Mouse (Mus musculus) intestine, embryonic 14.5 days (tissue): ENCODE measurements at regions not wholly inside any gene's neighbourhood (a gene's known extent, or its start where the extent isn't known, plus 50 kb on each side); places are given as distances from the start of the nearest gene placed in this dataset.

Experiments used
- ATAC-seq: fragments of 200-750 bp; cut with Nextera tagmentation; replicated peaks from 2 replicates; pipeline ENCODE4 v1.8.0; 2017; ENCODE audit warnings: low read depth, moderate number of reproducible peaks, moderate TSS enrichment, moderate library complexity; ENCODE audit not compliant: low FRiP score, low TSS enrichment
- DNase-seq: peaks from one replicate; pipeline ENCODE4 v3.0.0-alpha.2; 2018; ENCODE audit warnings: low spot score
- H3K27ac ChIP-seq: fragments of 300-500 bp; sonication (generic); 2 replicates; pipeline ENCODE4 v1.5.1; 2014; ENCODE audit warnings: low read depth, mild to moderate bottlenecking, control low read depth
- H3K27me3 ChIP-seq: fragments of 300-500 bp; sonication (generic); replicated peaks from 2 replicates; pipeline ENCODE4 v1.6.1; 2014; ENCODE audit warnings: low read length, control low read depth; ENCODE audit not compliant: control insufficient read depth, insufficient read depth
- H3K36me3 ChIP-seq: fragments of 300-500 bp; sonication (generic); 2 replicates; pipeline ENCODE4 v1.6.1; 2014; ENCODE audit warnings: low read length, control low read depth; ENCODE audit not compliant: control insufficient read depth, insufficient read depth
- H3K4me1 ChIP-seq: fragments of 300-500 bp; sonication (generic); replicated peaks from 2 replicates; pipeline ENCODE4 v1.6.1; 2014; ENCODE audit warnings: low read length, control low read depth, mixed read lengths; ENCODE audit not compliant: control insufficient read depth, insufficient read depth
- H3K4me2 ChIP-seq: fragments of 300-500 bp; sonication (generic); 2 replicates; pipeline ENCODE4 v1.6.1; 2014; ENCODE audit warnings: low read length
- H3K4me3 ChIP-seq: fragments of 300-500 bp; sonication (generic); 2 replicates; pipeline ENCODE4 v1.5.1; 2014; ENCODE audit warnings: low read depth, low read length, control low read depth, mixed read lengths
- H3K9ac ChIP-seq: fragments of 300-500 bp; sonication (generic); 2 replicates; pipeline ENCODE4 v1.6.1; 2014; ENCODE audit warnings: mild to moderate bottlenecking, low read length
- H3K9me3 ChIP-seq: fragments of 300-500 bp; sonication (generic); 2 replicates; pipeline ENCODE4 v1.6.1; 2016; ENCODE audit warnings: low read length, control low read depth; ENCODE audit not compliant: control insufficient read depth
- WGBS: fragments of 180-500 bp; shearing (Covaris S2); extraction: QIAGEN DNeasy Blood & Tissue Kit; methylation state at CpG from one replicate; pipeline ENCODE4 v1.1.7; 2014; 5-methylcytosine and 5-hydroxymethylcytosine counted together

DNA sequence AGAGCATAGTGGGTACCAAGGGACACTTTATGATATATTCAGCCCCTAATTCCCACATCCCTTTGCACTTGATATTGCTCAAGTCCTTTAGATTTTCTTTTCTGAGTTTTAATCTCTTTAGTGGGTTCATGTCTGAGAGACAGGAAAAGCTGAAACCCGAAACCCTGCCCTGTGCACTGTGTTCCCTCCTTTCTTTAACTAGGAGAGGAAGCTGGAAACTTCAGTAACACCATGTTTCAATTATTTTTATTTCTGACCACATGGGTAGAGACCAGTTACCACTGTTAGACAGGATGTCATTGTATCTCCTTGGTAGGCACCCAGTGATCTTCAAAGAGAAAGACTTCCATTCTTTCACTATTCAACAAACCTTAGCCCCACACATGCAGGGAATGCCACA, 362.4 kb upstream of the Flrt2 start:
- 79% methylated on average over 1 of the region's 1 CpGs for WGBS
- Histone ChIP-seq H3K27me3 (no peaks in the 10 kb centered on the region), H3K9ac (no peak overlapping the region), H3K4me2 (no peak overlapping the region), H3K27ac (no peak overlapping the region), H3K36me3 (no peaks in the 10 kb centered on the region), H3K4me1 (no peaks in the 10 kb centered on the region), H3K4me3 (no peak overlapping the region), H3K9me3 (no peaks in the 10 kb centered on the region)
- no peak for DNase-seq
- no peak for ATAC-seq

DNA sequence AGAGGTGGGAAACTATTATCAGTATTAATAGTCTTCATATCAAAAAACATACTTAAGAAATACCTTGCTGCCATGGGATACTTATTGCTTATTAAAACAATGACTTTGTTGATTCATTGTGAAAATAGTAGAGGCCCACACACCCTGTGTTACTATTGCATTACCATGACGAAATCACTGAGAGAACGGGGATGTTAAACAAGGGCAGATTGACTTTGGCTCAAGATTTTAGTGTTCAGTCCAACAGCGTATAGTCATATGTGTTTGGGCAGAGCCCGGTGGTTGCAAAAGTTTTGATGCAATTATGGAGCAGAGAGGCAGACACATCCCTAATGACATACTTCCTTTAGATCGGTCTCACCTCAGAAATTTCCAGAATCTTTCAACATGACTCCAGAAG, 344.2 kb upstream of the Flrt2 start:
- no peak for ATAC-seq
- Histone ChIP-seq H3K36me3 (no peaks in the 10 kb centered on the region), H3K4me1 (no peaks in the 10 kb centered on the region), H3K9me3 (no peaks in the 10 kb centered on the region), H3K27me3 (no peaks in the 10 kb centered on the region), H3K27ac (no peak overlapping the region), H3K9ac (no peak overlapping the region), H3K4me2 (no peak overlapping the region), H3K4me3 (no peak overlapping the region)
- DNase-seq = no peak
- 86% methylated on average over 5 of the region's 5 CpGs for WGBS

DNA sequence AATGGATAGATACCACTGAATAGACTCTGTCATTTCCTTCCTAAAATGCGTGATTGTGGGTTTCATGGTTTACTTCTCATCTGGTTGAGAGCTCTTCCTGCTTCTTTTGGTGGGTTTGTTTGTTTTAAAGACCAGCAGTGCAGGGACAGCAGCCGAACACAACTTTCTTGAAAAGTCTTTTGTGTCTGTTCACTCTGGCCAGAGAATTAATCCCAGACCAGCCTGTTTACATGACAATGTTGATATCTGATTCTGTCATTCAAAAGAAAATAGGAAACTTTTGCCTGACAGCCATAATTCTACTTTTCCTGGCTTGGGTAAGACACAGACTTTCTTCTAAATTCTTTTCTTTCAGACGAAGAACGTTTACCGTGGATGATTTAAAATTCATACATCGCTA, 336.9 kb upstream of the Flrt2 start:
- no peak for DNase-seq
- no peaks in the 10 kb centered on the region for H3K27me3 ChIP-seq
- no peak overlapping the region for H3K4me3 ChIP-seq
- H3K4me2 ChIP-seq = peak overlapping the region; percentile 15; the same call in 1 of the 2 replicates
- 24% methylated on average over 6 of the region's 6 CpGs for WGBS
- no peaks in the 10 kb centered on the region for H3K9me3 ChIP-seq
- H3K9ac ChIP-seq = no peak overlapping the region
- H3K36me3 ChIP-seq = no peaks in the 10 kb centered on the region
- ATAC-seq = no peak
- H3K4me1 ChIP-seq = no peaks in the 10 kb centered on the region
- H3K27ac ChIP-seq = no peak overlapping the region

DNA sequence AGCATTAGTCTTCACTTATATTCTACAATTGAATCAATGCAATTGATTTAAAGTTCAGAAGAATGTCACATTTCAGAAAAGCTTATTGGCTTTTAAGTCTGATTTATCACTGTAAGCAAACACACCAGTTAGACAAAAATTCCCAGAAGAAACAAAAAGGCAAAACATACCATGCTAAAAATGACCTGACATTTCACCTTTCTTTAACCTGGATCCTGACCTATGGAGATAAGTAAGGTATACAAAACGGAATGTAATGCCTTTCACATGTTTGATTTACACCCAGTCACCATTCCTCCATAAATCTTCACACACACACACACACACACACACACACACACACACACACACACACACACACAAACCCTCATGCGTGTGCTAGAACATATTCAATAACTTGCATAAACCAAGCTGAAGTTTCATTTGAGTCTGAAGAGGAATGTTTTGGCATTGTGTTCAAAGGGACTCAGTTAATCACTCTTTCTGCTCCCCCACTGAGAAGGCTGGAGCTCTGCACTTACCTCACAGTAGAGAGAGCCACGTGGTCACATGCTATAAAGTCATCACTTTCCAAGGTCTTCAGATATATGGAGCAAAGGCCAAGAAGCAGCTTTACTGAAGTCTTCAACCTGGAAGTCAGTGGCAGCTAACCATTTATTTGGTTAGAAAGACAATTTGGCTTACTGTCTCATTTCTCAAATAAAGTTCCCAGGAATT, 307.6 kb upstream of the Flrt2 start:
- DNase-seq (no peak), ATAC-seq (peak; percentile 78; the same call in 1 of the 2 replicates)
- Histone ChIP-seq H3K9me3 (no peaks in the 10 kb centered on the region), H3K27ac (no peak overlapping the region), H3K4me1 (no peaks in the 10 kb centered on the region), H3K4me2 (no peak overlapping the region), H3K4me3 (no peak overlapping the region), H3K9ac (no peak overlapping the region), H3K27me3 (no peaks in the 10 kb centered on the region), H3K36me3 (no peaks in the 10 kb centered on the region)
- 19% methylated on average over 3 of the region's 3 CpGs for WGBS

DNA sequence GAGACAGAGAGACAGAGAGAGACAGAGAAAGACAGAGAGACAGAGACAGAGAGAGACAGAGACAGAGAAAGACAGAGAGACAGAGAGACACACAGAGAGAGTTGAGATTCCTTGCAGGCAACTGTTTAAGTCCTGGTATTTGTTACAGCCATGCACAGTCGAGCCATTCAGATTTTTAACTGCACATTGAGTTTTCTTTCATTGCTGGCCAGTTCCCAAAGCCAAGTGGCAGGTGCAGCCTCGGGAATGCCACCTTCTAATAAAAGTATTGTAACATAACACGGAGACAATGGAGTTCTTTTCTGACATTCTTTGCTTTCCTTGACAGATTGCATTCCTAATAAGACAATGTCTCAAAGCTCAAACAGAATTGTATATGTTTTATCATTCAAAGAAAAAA, 306.3 kb upstream of the Flrt2 start:
- ATAC-seq (no peak), DNase-seq (no peak)
- Histone ChIP-seq H3K36me3 (no peaks in the 10 kb centered on the region), H3K27ac (no peak overlapping the region), H3K4me1 (no peaks in the 10 kb centered on the region), H3K4me3 (no peak overlapping the region), H3K9me3 (no peaks in the 10 kb centered on the region), H3K27me3 (no peaks in the 10 kb centered on the region), H3K4me2 (no peak overlapping the region), H3K9ac (no peak overlapping the region)
- WGBS = 51% methylated on average over 3 of the region's 3 CpGs

DNA sequence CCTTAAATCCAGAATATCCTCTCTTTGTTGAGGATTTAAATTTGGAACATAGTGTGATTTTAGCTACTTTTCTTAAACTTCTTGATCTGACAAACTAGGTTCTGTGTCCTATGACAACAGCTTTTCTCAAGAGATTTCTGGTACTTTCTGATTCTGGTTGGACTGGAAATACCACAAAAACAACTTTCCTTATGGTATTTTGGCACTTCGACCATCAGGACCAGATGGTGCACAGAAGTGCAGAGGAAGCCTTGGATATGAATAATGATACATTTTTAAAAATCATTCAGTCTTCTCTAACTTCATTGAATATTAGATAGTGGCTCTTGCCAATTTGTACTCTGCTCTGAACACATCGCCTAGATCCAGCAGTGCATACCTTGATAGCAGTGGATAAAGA, 303.8 kb upstream of the Flrt2 start:
- no peaks in the 10 kb centered on the region for H3K4me1 ChIP-seq
- no peaks in the 10 kb centered on the region for H3K9me3 ChIP-seq
- no peak overlapping the region for H3K9ac ChIP-seq
- WGBS = 90% methylated on average over 2 of the region's 2 CpGs
- no peak for DNase-seq
- no peaks in the 10 kb centered on the region for H3K27me3 ChIP-seq
- H3K4me2 ChIP-seq = no peak overlapping the region
- no peak overlapping the region for H3K27ac ChIP-seq
- no peaks in the 10 kb centered on the region for H3K36me3 ChIP-seq
- H3K4me3 ChIP-seq = no peak overlapping the region
- ATAC-seq = no peak

DNA sequence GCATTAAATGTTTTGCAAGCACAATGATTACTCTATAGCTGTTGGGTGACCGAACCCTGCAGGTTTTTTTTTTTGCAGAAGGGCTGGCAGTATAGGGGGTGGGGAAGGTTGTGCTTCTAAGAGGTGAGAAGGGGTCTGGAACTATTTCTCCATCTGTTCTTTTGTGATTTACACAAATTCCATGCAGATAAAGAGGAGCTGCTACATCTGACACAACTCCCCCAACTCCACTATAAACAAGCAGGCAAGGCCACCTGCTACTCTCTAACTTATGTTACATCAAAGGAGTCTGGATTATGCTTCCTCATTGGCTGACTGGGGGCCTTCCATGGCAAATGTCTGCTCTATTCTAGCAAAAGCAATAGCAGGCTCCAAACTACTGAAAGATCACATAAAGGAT, 299.2 kb upstream of the Flrt2 start:
- no peak overlapping the region for H3K4me3 ChIP-seq
- H3K27me3 ChIP-seq = no peaks in the 10 kb centered on the region
- no peaks in the 10 kb centered on the region for H3K9me3 ChIP-seq
- H3K36me3 ChIP-seq = no peaks in the 10 kb centered on the region
- 35% methylated on average over 1 of the region's 1 CpGs for WGBS
- DNase-seq (no peak), ATAC-seq (no peak)
- H3K4me1 ChIP-seq = no peaks in the 10 kb centered on the region
- H3K9ac ChIP-seq = no peak overlapping the region
- no peak overlapping the region for H3K27ac ChIP-seq
- H3K4me2 ChIP-seq = no peak overlapping the region

DNA sequence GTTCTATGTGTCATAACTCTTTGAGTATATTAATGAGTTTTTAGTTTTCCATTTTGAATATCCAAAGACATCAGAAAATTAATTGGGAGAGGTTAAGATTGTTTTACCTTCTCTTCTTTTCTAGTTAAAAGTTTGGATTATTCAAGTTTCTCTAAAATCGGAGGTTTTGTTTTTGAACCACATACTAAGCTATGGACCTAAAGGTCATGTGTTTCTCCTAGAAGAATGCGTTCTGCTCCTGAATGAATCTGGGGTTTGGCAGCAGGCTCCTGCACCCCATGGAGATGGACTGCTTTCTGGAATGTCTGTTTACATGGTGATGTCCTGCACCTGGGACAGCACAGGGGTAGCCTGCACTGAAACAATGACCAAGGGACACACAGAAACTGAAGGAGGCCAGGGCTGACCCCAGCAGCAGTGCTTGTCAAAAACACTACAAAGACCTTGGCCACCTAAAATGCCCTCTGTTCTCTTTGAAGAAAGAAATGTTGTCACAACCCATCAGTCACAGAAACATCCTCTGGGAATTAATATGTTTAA, 297.0 kb upstream of the Flrt2 start:
- H3K27ac ChIP-seq = no peak overlapping the region
- H3K4me3 ChIP-seq = no peak overlapping the region
- ATAC-seq (no peak), DNase-seq (no peak)
- 71% methylated on average over 2 of the region's 2 CpGs for WGBS
- no peaks in the 10 kb centered on the region for H3K9me3 ChIP-seq
- H3K9ac ChIP-seq = no peak overlapping the region
- no peaks in the 10 kb centered on the region for H3K27me3 ChIP-seq
- H3K4me1 ChIP-seq = no peaks in the 10 kb centered on the region
- no peak overlapping the region for H3K4me2 ChIP-seq
- H3K36me3 ChIP-seq = no peaks in the 10 kb centered on the region

DNA sequence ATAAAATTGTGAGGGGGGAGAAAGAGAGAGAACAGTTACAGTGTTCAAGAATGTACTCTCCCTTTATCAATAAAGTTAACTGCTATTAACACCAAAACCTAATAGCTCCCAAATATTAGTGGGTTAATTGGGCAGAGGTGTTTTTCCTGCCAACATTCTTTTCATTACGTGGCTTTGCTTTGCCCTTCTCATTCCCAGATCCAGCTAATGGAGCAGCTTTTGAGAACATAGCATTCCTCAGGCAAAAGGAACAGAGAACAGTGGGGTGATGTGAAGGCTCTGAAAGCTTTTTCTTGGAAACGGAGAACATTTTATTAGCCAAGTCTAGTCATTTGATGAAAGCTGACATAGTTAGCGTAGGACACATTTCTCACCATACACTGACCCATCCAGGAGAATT, 271.2 kb upstream of the Flrt2 start:
- no peak for ATAC-seq
- WGBS = 85% methylated on average over 3 of the region's 3 CpGs
- Histone ChIP-seq H3K27ac (no peak overlapping the region), H3K27me3 (no peaks in the 10 kb centered on the region), H3K4me3 (no peak overlapping the region), H3K36me3 (no peaks in the 10 kb centered on the region), H3K4me2 (no peak overlapping the region), H3K4me1 (no peaks in the 10 kb centered on the region), H3K9me3 (no peaks in the 10 kb centered on the region), H3K9ac (no peak overlapping the region)
- DNase-seq = no peak
